Comparison of ENCODE assay signal across 8 mouse cellular contexts in the genomic region with DNA sequence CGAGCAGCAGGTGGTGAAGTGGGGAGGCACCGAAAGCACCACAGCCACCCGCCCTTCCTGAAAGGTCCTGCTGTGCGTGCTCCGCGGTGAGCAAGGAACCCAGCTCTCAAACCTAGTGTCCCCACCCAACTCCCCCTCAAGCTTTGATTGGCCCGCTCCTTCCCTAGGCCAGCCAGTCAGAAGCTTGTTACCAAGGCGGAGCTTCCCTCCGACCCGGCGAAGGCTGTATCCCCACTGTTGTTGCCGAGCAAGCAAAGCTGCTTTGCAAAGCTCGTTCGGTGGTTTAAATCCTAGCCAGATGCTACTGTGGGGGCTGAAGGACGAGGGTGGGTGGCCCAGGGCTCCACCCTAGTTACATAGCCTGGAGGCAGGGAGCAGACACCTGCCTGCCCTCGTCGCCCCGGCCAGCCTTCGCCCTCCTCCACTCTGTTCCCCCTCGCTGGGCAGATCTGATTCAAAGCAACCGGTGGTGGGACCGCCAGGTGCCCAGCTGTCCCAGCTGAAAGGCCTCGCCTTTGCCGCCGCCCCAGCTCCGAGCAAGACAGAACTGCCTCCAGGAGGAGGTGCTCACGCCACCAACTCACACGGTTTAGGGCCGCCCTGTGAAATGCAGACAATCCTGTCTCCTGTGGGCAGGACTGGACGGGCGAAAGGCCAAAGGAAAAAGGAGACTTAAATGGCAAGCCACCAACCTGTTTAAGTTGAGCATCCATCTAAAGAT. TPM values are rescaled to one million over a fixed set of nuclear protein-coding genes. Genes with fewer than 3 reads are reported as not detected.
A peak's percentile ranks its signal among the peaks of the same experiment; 100 is the strongest.
DNase-seq lines count a peak whose midpoint lies in the region; ATAC-seq and TF ChIP-seq lines count a peak whose summit lies in the region.

No protein-coding gene starts in this region.

- H3K9me3 ChIP-seq in erythroblast, embryonic 14.5 days (ENCODE audit: control insufficient read depth, low read length): peaks cover 8% of the 10 kb centered on the region; the same call in 1 of the 2 replicates
- no peaks in the 10 kb centered on the region for H3K9me3 ChIP-seq in heart, embryonic 13.5 days
- H3K9me3 ChIP-seq in kidney, postnatal 0 days (replicated peaks; ENCODE audit: low read length): no peaks in the 10 kb centered on the region
- no peaks in the 10 kb centered on the region for H3K9me3 ChIP-seq in liver, embryonic 12.5 days (replicated peaks)

- no peaks in the 10 kb centered on the region for H3K36me3 ChIP-seq in erythroblast, embryonic 14.5 days (ENCODE audit: control insufficient read depth)
- H3K36me3 ChIP-seq in heart, embryonic 13.5 days: no peaks in the 10 kb centered on the region
- no peaks in the 10 kb centered on the region for H3K36me3 ChIP-seq in kidney, postnatal 0 days (ENCODE audit: insufficient read depth, low read length)
- H3K36me3 ChIP-seq in liver, embryonic 12.5 days: no peaks in the 10 kb centered on the region
- no peaks in the 10 kb centered on the region for H3K36me3 ChIP-seq in splenic B cell, adult 2 months (ENCODE audit: control insufficient read depth, insufficient read depth, low read length, poor library complexity, severe bottlenecking)

- peak; percentile 95 for DNase-seq in CD4-positive helper T cell, adult 2 months (ENCODE audit: low read depth, low spot score)
- peak; percentile 88 for DNase-seq in brain, embryonic 18.5 days (ENCODE audit: low read depth, low spot score)
- peak; percentile 98 for DNase-seq in kidney, postnatal 0 days (ENCODE audit: low spot score)
- peak; percentile 94 for DNase-seq in naive thymus-derived CD4-positive, alpha-beta T cell, adult 2 months (ENCODE audit: low read depth)
- DNase-seq in splenic B cell, adult 2 months (ENCODE audit: low read depth, low spot score): peak; percentile 93

- H3K27me3 ChIP-seq in erythroblast, embryonic 14.5 days (ENCODE audit: control insufficient read depth): peaks cover 92% of the 10 kb centered on the region
- H3K27me3 ChIP-seq in heart, embryonic 13.5 days (replicated peaks): peaks cover 6% of the 10 kb centered on the region; the same call in 1 of the 2 replicates
- no peaks in the 10 kb centered on the region for H3K27me3 ChIP-seq in kidney, postnatal 0 days (ENCODE audit: insufficient read depth, low read length)
- peaks cover 45% of the 10 kb centered on the region for H3K27me3 ChIP-seq in liver, embryonic 12.5 days (replicated peaks)
- H3K27me3 ChIP-seq in splenic B cell, adult 2 months (ENCODE audit: control insufficient read depth, insufficient read depth, low read length, poor library complexity, severe bottlenecking): no peaks in the 10 kb centered on the region

- 2% methylated on average over 31 of the region's 31 CpGs for WGBS in heart, embryonic 13.5 days
- WGBS in kidney, postnatal 0 days: 2% methylated on average over 31 of the region's 31 CpGs
- 5% methylated on average over 31 of the region's 31 CpGs for WGBS in liver, embryonic 12.5 days (ENCODE audit: insufficient replicate concordance)

- peak overlapping the region; percentile 91 for H3K4me2 ChIP-seq in heart, embryonic 13.5 days
- peak overlapping the region; percentile 59 for H3K4me2 ChIP-seq in kidney, postnatal 0 days (ENCODE audit: low read length)
- peak overlapping the region; percentile 86 for H3K4me2 ChIP-seq in liver, embryonic 12.5 days

- peak; percentile 87 for ATAC-seq in heart, embryonic 13.5 days (ENCODE audit: extremely low read depth, insufficient number of reproducible peaks, low FRiP score, low TSS enrichment)
- peak; percentile 86 for ATAC-seq in kidney, postnatal 0 days (replicated peaks; ENCODE audit: low FRiP score, low read depth)
- ATAC-seq in liver, embryonic 12.5 days: peak; percentile 97

- H3K4me1 ChIP-seq in erythroblast, embryonic 14.5 days (ENCODE audit: control insufficient read depth): peaks cover 87% of the 10 kb centered on the region
- H3K4me1 ChIP-seq in heart, embryonic 13.5 days: peaks cover 61% of the 10 kb centered on the region
- peaks cover 60% of the 10 kb centered on the region for H3K4me1 ChIP-seq in kidney, postnatal 0 days (replicated peaks; ENCODE audit: insufficient read depth, low read length)
- peaks cover 97% of the 10 kb centered on the region for H3K4me1 ChIP-seq in liver, embryonic 12.5 days

- peak; percentile 55 for TF ChIP-seq CTCF in kidney, postnatal 0 days (IDR thresholded peaks at IDR 0.05; ENCODE audit: low read depth)

- peak overlapping the region; percentile 100 for H3K27ac ChIP-seq in heart, embryonic 13.5 days (replicated peaks)
- H3K27ac ChIP-seq in kidney, postnatal 0 days: peak overlapping the region; percentile 98
- H3K27ac ChIP-seq in liver, embryonic 12.5 days: peak overlapping the region; percentile 97

- H3K9ac ChIP-seq in heart, embryonic 13.5 days: peak overlapping the region; percentile 86
- peak overlapping the region; percentile 59 for H3K9ac ChIP-seq in kidney, postnatal 0 days (ENCODE audit: low read depth, low read length)
- peak overlapping the region; percentile 74 for H3K9ac ChIP-seq in liver, embryonic 12.5 days

- H3K4me3 ChIP-seq in erythroblast, embryonic 14.5 days (replicated peaks): peak overlapping the region; percentile 68
- peak overlapping the region; percentile 52 for H3K4me3 ChIP-seq in heart, embryonic 13.5 days
- peak overlapping the region; percentile 12; the same call in 1 of the 2 replicates for H3K4me3 ChIP-seq in kidney, postnatal 0 days (replicated peaks; ENCODE audit: low read depth, low read length)
- H3K4me3 ChIP-seq in liver, embryonic 12.5 days: peak overlapping the region; percentile 56

RNA-seq across cellular contexts. Expression of a gene that starts 17.9 kb away (rescaled TPM):
- 13.2 and 14.8 TPM in 2 replicates for polyA plus RNA-seq in erythroblast, embryonic 14.5 days (2012)
- polyA plus RNA-seq in heart, embryonic 13.5 days (2015; fragmentation: Nextera tagmentation; extraction: Ambion mirVana): 33.1 and 37.0 TPM in 2 replicates
- 37.5 and 39.2 TPM in 2 replicates for polyA plus RNA-seq in kidney, postnatal 0 days (2015; fragmentation: Nextera tagmentation; extraction: Ambion mirVana)
- polyA plus RNA-seq in liver, embryonic 12.5 days (2016; fragmentation: Nextera tagmentation; extraction: Ambion mirVana): 78.2 and 80.8 TPM in 2 replicates

RNA-seq across cellular contexts. Expression of a gene that starts 24.0 kb away (rescaled TPM):
- not detected in 2 replicates for polyA plus RNA-seq in erythroblast, embryonic 14.5 days (2012)
- 22.8 and 26.3 TPM in 2 replicates for polyA plus RNA-seq in heart, embryonic 13.5 days (2015; fragmentation: Nextera tagmentation; extraction: Ambion mirVana)
- 7.8 and 9.4 TPM in 2 replicates for polyA plus RNA-seq in kidney, postnatal 0 days (2015; fragmentation: Nextera tagmentation; extraction: Ambion mirVana)
- 2.6 and 3.1 TPM in 2 replicates for polyA plus RNA-seq in liver, embryonic 12.5 days (2016; fragmentation: Nextera tagmentation; extraction: Ambion mirVana)

RNA-seq across cellular contexts. Expression of a gene that starts 50.0 kb away (rescaled TPM):
- not detected in 2 replicates for polyA plus RNA-seq in erythroblast, embryonic 14.5 days (2012)
- polyA plus RNA-seq in heart, embryonic 13.5 days (2015; fragmentation: Nextera tagmentation; extraction: Ambion mirVana): 0.59 and 0.75 TPM in 2 replicates
- polyA plus RNA-seq in kidney, postnatal 0 days (2015; fragmentation: Nextera tagmentation; extraction: Ambion mirVana): 0.41 and 0.58 TPM in 2 replicates
- polyA plus RNA-seq in liver, embryonic 12.5 days (2016; fragmentation: Nextera tagmentation; extraction: Ambion mirVana): 0.07 and 0.12 TPM in 2 replicates

Comparison
In these comparisons a context has a peak if more than half of its experiments do, and no peak if none do; other contexts are left out.
1. Peak in every context shown above with its lines: DNase-seq, ATAC-seq, H3K4me3 ChIP-seq and H3K27ac ChIP-seq.
2. H3K4me3 ChIP-seq: peak in every context shown above with its lines; median percentile 68 in erythroblast, embryonic 14.5 days; 56 in liver, embryonic 12.5 days; 52 in heart, embryonic 13.5 days; 12 in kidney, postnatal 0 days.